Mouse (Mus musculus) neural tube, embryonic 15.5 days (tissue): ENCODE data around the gene Efna1. TPM values are rescaled to one million over a fixed set of nuclear protein-coding genes. Genes with fewer than 3 reads are reported as not detected.
A peak's percentile ranks its signal among the peaks of the same experiment; 100 is the strongest.

ENCODE experiments used
- ATAC-seq: fragments of 200-750 bp; cut with Nextera tagmentation; 2 replicates; pipeline ENCODE4 v1.8.0; 2017; ENCODE audit warnings: mild to moderate bottlenecking, moderate TSS enrichment, moderate library complexity; ENCODE audit not compliant: low FRiP score
- H3K27ac ChIP-seq: fragments of 300-500 bp; sonication (generic); replicated peaks from 2 replicates; pipeline ENCODE4 v1.5.1; 2015; ENCODE audit warnings: mild to moderate bottlenecking, inconsistent platforms
- H3K27me3 ChIP-seq: fragments of 300-500 bp; sonication (generic); replicated peaks from 2 replicates; pipeline ENCODE4 v1.6.1; 2015; ENCODE audit warnings: inconsistent platforms
- H3K36me3 ChIP-seq: fragments of 300-500 bp; sonication (generic); 2 replicates; pipeline ENCODE4 v1.6.1; 2015; ENCODE audit warnings: inconsistent platforms
- H3K4me1 ChIP-seq: fragments of 300-500 bp; sonication (generic); 2 replicates; pipeline ENCODE4 v1.6.1; 2015; ENCODE audit warnings: inconsistent platforms
- H3K4me2 ChIP-seq: fragments of 300-500 bp; sonication (generic); 2 replicates; pipeline ENCODE4 v1.6.1; 2015; ENCODE audit warnings: inconsistent platforms, mild to moderate bottlenecking, moderate library complexity
- H3K4me3 ChIP-seq: fragments of 300-500 bp; sonication (generic); replicated peaks from 2 replicates; pipeline ENCODE4 v1.5.1; 2015; ENCODE audit warnings: mild to moderate bottlenecking, inconsistent platforms
- H3K9ac ChIP-seq: fragments of 300-500 bp; sonication (generic); replicated peaks from 2 replicates; pipeline ENCODE4 v1.6.1; 2015; ENCODE audit warnings: mild to moderate bottlenecking, inconsistent platforms
- H3K9me3 ChIP-seq: fragments of 300-500 bp; sonication (generic); replicated peaks from 2 replicates; pipeline ENCODE4 v1.6.1; 2016; ENCODE audit warnings: inconsistent platforms
- WGBS: fragments of 180-500 bp; shearing (Covaris S2); methylation state at CpG from one replicate; pipeline ENCODE4 v1.1.7; 2015; ENCODE audit warnings: mixed read lengths; 5-methylcytosine and 5-hydroxymethylcytosine counted together
- polyA plus RNA-seq: library from polyadenylated mRNA; unstranded; fragments of >200 nt; fragmentation: Nextera tagmentation; extraction: Ambion mirVana; gene quantifications from 2 replicates; pipeline ENCODE4 v1.2.1, GENCODE M21; 2015

Gene Efna1
- polyA plus RNA-seq, 1 experiment from 2014 or later = 9.7 TPM

GRCm38 (mm10) chr3:89276061-89276460 lies 4.9 kb downstream of the Efna1 start:
- peaks cover 15% of the 10 kb centered on the region for H3K27me3 ChIP-seq
- H3K36me3 ChIP-seq = no peaks in the 10 kb centered on the region
- no peak for ATAC-seq
- no peak overlapping the region for H3K4me2 ChIP-seq
- H3K9ac ChIP-seq = no peak overlapping the region
- no peaks in the 10 kb centered on the region for H3K9me3 ChIP-seq
- peaks cover 34% of the 10 kb centered on the region for H3K4me1 ChIP-seq
- H3K4me3 ChIP-seq = no peak overlapping the region
- H3K27ac ChIP-seq = no peak overlapping the region
- WGBS = 96% methylated on average over 13 of the region's 13 CpGs

GRCm38 (mm10) chr3:89271760-89272159 lies 9.2 kb downstream of the Efna1 start:
- H3K4me3 ChIP-seq = no peak overlapping the region
- ATAC-seq = no peak
- H3K27ac ChIP-seq = no peak overlapping the region
- no peak overlapping the region for H3K9ac ChIP-seq
- no peaks in the 10 kb centered on the region for H3K9me3 ChIP-seq
- no peaks in the 10 kb centered on the region for H3K27me3 ChIP-seq
- H3K4me2 ChIP-seq = no peak overlapping the region
- H3K4me1 ChIP-seq = peaks cover 45% of the 10 kb centered on the region
- no peaks in the 10 kb centered on the region for H3K36me3 ChIP-seq
- WGBS = 60% methylated on average over 6 of the region's 6 CpGs

- Histone ChIP-seq H3K36me3 (no peaks in the 10 kb centered on the region), H3K9me3 (no peaks in the 10 kb centered on the region), H3K9ac (peak overlapping the region; percentile 61), H3K27ac (peak overlapping the region; percentile 81), H3K4me2 (peak overlapping the region; percentile 70), H3K4me1 (peaks cover 49% of the 10 kb centered on the region), H3K4me3 (peak overlapping the region; percentile 57), H3K27me3 (no peaks in the 10 kb centered on the region)
- 60% methylated on average over 6 of the region's 6 CpGs for WGBS
- no peak for ATAC-seq
Observed at GRCm38 (mm10) chr3:89270891-89271290, 10.1 kb downstream of the Efna1 start.

- no peaks in the 10 kb centered on the region for H3K36me3 ChIP-seq
- peak within 1 kb of the TSS; percentile 81 for H3K27ac ChIP-seq
- ATAC-seq = peak; percentile 61
- peak within 1 kb of the TSS; percentile 57 for H3K4me3 ChIP-seq
- H3K4me1 ChIP-seq = peaks cover 51% of the 10 kb centered on the region
- H3K9me3 ChIP-seq = no peaks in the 10 kb centered on the region
- 3% methylated on average over 39 of the region's 39 CpGs for WGBS
- H3K9ac ChIP-seq = peak within 1 kb of the TSS; percentile 61
- no peaks in the 10 kb centered on the region for H3K27me3 ChIP-seq
- H3K4me2 ChIP-seq = peak within 1 kb of the TSS; percentile 70
Observed at GRCm38 (mm10) chr3:89270051-89270755, 10.7 kb downstream of the Efna1 start, which contains the start of gene Slc50a1. Gene Slc50a1 (minus strand): TSS chr3:89270570.

- ATAC-seq = no peak
- Histone ChIP-seq H3K9ac (0 out of 2 replicates have a peak overlapping the region, but pooled peaks have one; percentile 61), H3K4me2 (peak overlapping the region; percentile 70), H3K36me3 (no peaks in the 10 kb centered on the region), H3K4me3 (no peak overlapping the region), H3K27me3 (no peaks in the 10 kb centered on the region), H3K4me1 (peaks cover 51% of the 10 kb centered on the region), H3K27ac (peak overlapping the region; percentile 81; the same call in 1 of the 2 replicates), H3K9me3 (no peaks in the 10 kb centered on the region)
- WGBS = 58% methylated on average over 8 of the region's 8 CpGs
Observed at GRCm38 (mm10) chr3:89268916-89269315, 12.0 kb downstream of the Efna1 start.

- Histone ChIP-seq H3K27ac (peak overlapping the region; percentile 85), H3K4me2 (peak overlapping the region; percentile 95), H3K27me3 (no peaks in the 10 kb centered on the region), H3K9me3 (no peaks in the 10 kb centered on the region), H3K4me1 (peaks cover 49% of the 10 kb centered on the region), H3K9ac (peak overlapping the region; percentile 82), H3K36me3 (no peaks in the 10 kb centered on the region), H3K4me3 (peak overlapping the region; percentile 65)
- under 1% methylated on average over 20 of the region's 20 CpGs for WGBS
- peak; percentile 90 for ATAC-seq
Observed at GRCm38 (mm10) chr3:89266439-89266893, 14.5 kb downstream of the Efna1 start.

- 79% methylated on average over 10 of the region's 10 CpGs for WGBS
- Histone ChIP-seq H3K36me3 (no peaks in the 10 kb centered on the region), H3K27ac (no peak overlapping the region), H3K4me3 (no peak overlapping the region), H3K27me3 (no peaks in the 10 kb centered on the region), H3K4me1 (peaks cover 13% of the 10 kb centered on the region), H3K9me3 (no peaks in the 10 kb centered on the region), H3K9ac (no peak overlapping the region), H3K4me2 (no peak overlapping the region)
- no peak for ATAC-seq
Observed at GRCm38 (mm10) chr3:89262417-89262816, 18.5 kb downstream of the Efna1 start.

GRCm38 (mm10) chr3:89260211-89260610 lies 20.7 kb downstream of the Efna1 start:
- 86% methylated on average over 3 of the region's 3 CpGs for WGBS
- Histone ChIP-seq H3K27me3 (no peaks in the 10 kb centered on the region), H3K4me2 (no peak overlapping the region), H3K36me3 (no peaks in the 10 kb centered on the region), H3K27ac (no peak overlapping the region), H3K9me3 (no peaks in the 10 kb centered on the region), H3K4me1 (no peaks in the 10 kb centered on the region), H3K4me3 (no peak overlapping the region), H3K9ac (no peak overlapping the region)
- ATAC-seq = no peak

- no peak within 1 kb of the TSS for H3K27ac ChIP-seq
- H3K27me3 ChIP-seq = no peaks in the 10 kb centered on the region
- no peak within 1 kb of the TSS for H3K4me3 ChIP-seq
- no peak for ATAC-seq
- no peaks in the 10 kb centered on the region for H3K4me1 ChIP-seq
- H3K9ac ChIP-seq = no peak within 1 kb of the TSS
- H3K36me3 ChIP-seq = no peaks in the 10 kb centered on the region
- no peak within 1 kb of the TSS for H3K4me2 ChIP-seq
- WGBS = 53% methylated on average over 7 of the region's 7 CpGs
- H3K9me3 ChIP-seq = no peaks in the 10 kb centered on the region
Observed at GRCm38 (mm10) chr3:89259076-89259475, 21.9 kb downstream of the Efna1 start, which contains the start of gene Dpm3. Gene Dpm3 (plus strand): TSS chr3:89259358.

- no peak overlapping the region for H3K4me3 ChIP-seq
- no peak overlapping the region for H3K9ac ChIP-seq
- H3K36me3 ChIP-seq = no peaks in the 10 kb centered on the region
- H3K9me3 ChIP-seq = no peaks in the 10 kb centered on the region
- H3K4me2 ChIP-seq = no peak overlapping the region
- H3K27me3 ChIP-seq = peaks cover 5% of the 10 kb centered on the region; the same call in 1 of the 2 replicates
- ATAC-seq = no peak
- H3K4me1 ChIP-seq = peaks cover 12% of the 10 kb centered on the region
- 86% methylated on average over 5 of the region's 5 CpGs for WGBS
- H3K27ac ChIP-seq = no peak overlapping the region
Observed at GRCm38 (mm10) chr3:89256177-89256576, 24.8 kb downstream of the Efna1 start.

- WGBS = 97% methylated on average over 5 of the region's 5 CpGs
- no peak for ATAC-seq
- Histone ChIP-seq H3K27ac (no peak overlapping the region), H3K27me3 (peaks cover 5% of the 10 kb centered on the region; the same call in 1 of the 2 replicates), H3K4me3 (no peak overlapping the region), H3K9me3 (no peaks in the 10 kb centered on the region), H3K4me1 (peaks cover 22% of the 10 kb centered on the region), H3K36me3 (0 out of 2 replicates have a peak, but pooled peaks cover under 1% of the 10 kb centered on the region), H3K9ac (no peak overlapping the region), H3K4me2 (no peak overlapping the region)
Observed at GRCm38 (mm10) chr3:89254994-89255393, 25.9 kb downstream of the Efna1 start.

GRCm38 (mm10) chr3:89251365-89251895 lies 29.5 kb downstream of the Efna1 start:
- 10% methylated on average over 17 of the region's 17 CpGs for WGBS

More at GRCm38 (mm10) chr3:89251365-89251895, 29.5 kb downstream of the Efna1 start:
- peak overlapping the region; percentile 39 for H3K4me2 ChIP-seq
- H3K4me1 ChIP-seq = peaks cover 37% of the 10 kb centered on the region
- H3K9me3 ChIP-seq = no peaks in the 10 kb centered on the region
- no peak for ATAC-seq
- H3K36me3 ChIP-seq = peaks cover 11% of the 10 kb centered on the region; the same call in 1 of the 2 replicates
- no peak overlapping the region for H3K4me3 ChIP-seq
- H3K9ac ChIP-seq = 0 out of 2 replicates have a peak overlapping the region, but pooled peaks have one; percentile 1
- H3K27ac ChIP-seq = no peak overlapping the region; the same call in 1 of the 2 replicates
- H3K27me3 ChIP-seq = peaks cover 5% of the 10 kb centered on the region; the same call in 1 of the 2 replicates
